Mouse (Mus musculus): Measurements from ENCODE around the gene Dhx58.

GRCm38 (mm10) chr11:100697921-100698320, 6.2 kb downstream of the Dhx58 start:
- no peak for TF ChIP-seq EP300 (IDR thresholded peaks at IDR 0.05; ENCODE audit: low read depth)
- TF ChIP-seq CTCF (IDR thresholded peaks at IDR 0.05; ENCODE audit: low read depth): no peak

Data from liver, postnatal 0 days (tissue).